Mouse (Mus musculus) lung, postnatal 0 days (tissue): ENCODE measurements at regions not wholly inside any gene's neighbourhood (a gene's known extent, or its start where the extent isn't known, plus 50 kb on each side); places are given as distances from the start of the nearest gene placed in this dataset.
A peak's percentile ranks its signal among the peaks of the same experiment; 100 is the strongest.

Experiments used
- ATAC-seq: fragments of 200-750 bp; cut with Nextera tagmentation; 2 replicates; pipeline ENCODE4 v1.8.0; 2017; ENCODE audit warnings: moderate library complexity
- DNase-seq: peaks from one replicate; pipeline ENCODE4 v3.0.0-alpha.2; 2016; ENCODE audit warnings: low spot score
- H3K27ac ChIP-seq: fragments of 300-500 bp; sonication (generic); 2 replicates; pipeline ENCODE4 v1.5.1; 2014; ENCODE audit warnings: antibody characterized with exemption, mild to moderate bottlenecking, low read length, mixed read lengths
- H3K27me3 ChIP-seq: fragments of 300-500 bp; sonication (generic); replicated peaks from 2 replicates; pipeline ENCODE4 v1.6.1; 2014; ENCODE audit warnings: low read length, mixed read lengths; ENCODE audit not compliant: insufficient read depth
- H3K36me3 ChIP-seq: fragments of 300-500 bp; sonication (generic); 2 replicates; pipeline ENCODE4 v1.6.1; 2014; ENCODE audit warnings: low read length, mixed read lengths; ENCODE audit not compliant: insufficient read depth
- H3K4me1 ChIP-seq: fragments of 300-500 bp; sonication (generic); 2 replicates; pipeline ENCODE4 v1.6.1; 2014; ENCODE audit warnings: antibody characterized with exemption, low read depth, low read length, mixed read lengths; ENCODE audit not compliant: insufficient read depth
- H3K4me2 ChIP-seq: fragments of 300-500 bp; sonication (generic); replicated peaks from 2 replicates; pipeline ENCODE4 v1.6.1; 2014; ENCODE audit warnings: low read depth, mild to moderate bottlenecking, low read length, moderate library complexity, mixed read lengths
- H3K4me3 ChIP-seq: fragments of 300-500 bp; sonication (generic); 2 replicates; pipeline ENCODE4 v1.5.1; 2014; ENCODE audit warnings: low read depth, low read length
- H3K9ac ChIP-seq: fragments of 300-500 bp; sonication (generic); replicated peaks from 2 replicates; pipeline ENCODE4 v1.6.1; 2014; ENCODE audit warnings: low read depth, mild to moderate bottlenecking
- H3K9me3 ChIP-seq: fragments of 300-500 bp; sonication (generic); 2 replicates; pipeline ENCODE4 v1.6.1; 2016; ENCODE audit warnings: low read length, mixed read lengths
- CTCF ChIP-seq: IDR thresholded peaks from 2 replicates; pipeline ENCODE4 v1.5.1; 2016; ENCODE audit warnings: antibody characterized with exemption, mild to moderate bottlenecking
- EP300 ChIP-seq: IDR thresholded peaks from 2 replicates; pipeline ENCODE4 v1.6.1; 2016; ENCODE audit warnings: antibody characterized with exemption, mild to moderate bottlenecking, control low read depth
- WGBS: fragments of 180-500 bp; shearing (Covaris S2); extraction: QIAGEN DNeasy Blood & Tissue Kit; methylation state at CpG from one replicate; pipeline ENCODE4 v1.1.7; 2014; 5-methylcytosine and 5-hydroxymethylcytosine counted together

DNA sequence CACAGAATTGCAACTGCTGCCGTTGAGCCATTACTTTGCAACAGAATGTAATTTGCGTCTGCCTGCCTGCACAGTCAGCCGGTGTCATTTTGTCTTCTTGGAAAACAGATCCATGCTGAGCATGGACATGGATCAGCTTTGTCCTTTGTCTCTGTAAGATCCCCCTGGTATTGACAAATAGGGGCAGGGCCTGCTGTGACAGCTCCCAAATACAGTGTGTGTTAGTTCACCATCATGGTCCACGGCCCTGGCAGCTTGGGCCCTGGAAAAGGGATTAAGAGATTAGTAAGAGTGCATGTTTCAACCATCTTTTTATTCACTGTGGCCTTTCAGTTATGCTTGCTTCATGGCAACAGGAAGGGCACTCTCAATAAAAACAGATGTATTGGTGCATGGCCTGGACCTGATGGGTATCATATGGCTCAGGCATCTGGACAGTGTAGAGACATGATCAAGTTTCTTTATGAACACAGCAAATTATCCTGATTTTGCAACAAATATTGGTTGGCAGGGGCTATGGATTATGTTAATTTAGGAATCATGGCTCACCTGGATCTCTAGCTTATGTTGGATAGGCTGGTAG is 83.2 kb upstream of the Bmper start:
- ATAC-seq, result no peak
- no peaks in the 10 kb centered on the region for H3K27me3 ChIP-seq
- no peak overlapping the region for H3K4me2 ChIP-seq
- DNase-seq, result no peak
- 81% methylated on average over 4 of the region's 4 CpGs for WGBS
- H3K4me1 ChIP-seq, result no peaks in the 10 kb centered on the region
- H3K36me3 ChIP-seq, result no peaks in the 10 kb centered on the region
- no peak overlapping the region for H3K4me3 ChIP-seq
- no peaks in the 10 kb centered on the region for H3K9me3 ChIP-seq
- H3K9ac ChIP-seq, result no peak overlapping the region
- H3K27ac ChIP-seq, result no peak overlapping the region
- TF ChIP-seq EP300, result no peak
- no peak for TF ChIP-seq CTCF

DNA sequence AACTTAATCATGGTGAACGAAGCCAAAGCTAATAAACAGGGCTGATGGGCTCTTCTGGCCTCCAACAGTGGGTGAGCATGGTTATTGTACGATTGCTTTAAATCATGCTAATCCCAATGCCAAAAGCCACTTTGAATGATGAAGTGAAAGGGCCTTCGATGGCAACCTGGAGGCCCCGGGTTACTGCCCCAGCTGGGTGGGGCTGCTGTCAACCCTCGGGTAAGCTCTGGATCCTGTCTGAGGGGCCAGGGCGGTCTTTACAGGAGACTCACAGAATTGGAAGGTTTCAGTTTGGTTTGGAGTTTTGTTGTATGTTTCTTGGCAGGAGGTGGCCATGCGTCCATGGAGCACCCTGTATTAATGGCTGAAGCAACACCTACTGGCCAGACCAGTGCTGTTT is 78.6 kb upstream of the Bmper start:
- Histone ChIP-seq H3K9me3 (no peaks in the 10 kb centered on the region), H3K9ac (no peak overlapping the region), H3K4me3 (no peak overlapping the region), H3K27ac (no peak overlapping the region), H3K27me3 (no peaks in the 10 kb centered on the region), H3K36me3 (no peaks in the 10 kb centered on the region), H3K4me1 (no peaks in the 10 kb centered on the region), H3K4me2 (no peak overlapping the region)
- DNase-seq, result no peak
- no peak for ATAC-seq
- TF ChIP-seq CTCF (no peak), EP300 (no peak)
- WGBS, result 75% methylated on average over 7 of the region's 7 CpGs

GRCm38 (mm10) chr9:23150338-23150737 is 72.5 kb upstream of the Bmper start:
- H3K27ac ChIP-seq, result no peak overlapping the region
- no peak overlapping the region for H3K9ac ChIP-seq
- no peaks in the 10 kb centered on the region for H3K27me3 ChIP-seq
- no peak for TF ChIP-seq CTCF
- no peak for TF ChIP-seq EP300
- H3K36me3 ChIP-seq, result no peaks in the 10 kb centered on the region
- ATAC-seq, result no peak
- no peak for DNase-seq
- no peaks in the 10 kb centered on the region for H3K4me1 ChIP-seq
- 65% methylated on average over 6 of the region's 6 CpGs for WGBS
- no peak overlapping the region for H3K4me2 ChIP-seq
- H3K9me3 ChIP-seq, result no peaks in the 10 kb centered on the region
- H3K4me3 ChIP-seq, result no peak overlapping the region

DNA sequence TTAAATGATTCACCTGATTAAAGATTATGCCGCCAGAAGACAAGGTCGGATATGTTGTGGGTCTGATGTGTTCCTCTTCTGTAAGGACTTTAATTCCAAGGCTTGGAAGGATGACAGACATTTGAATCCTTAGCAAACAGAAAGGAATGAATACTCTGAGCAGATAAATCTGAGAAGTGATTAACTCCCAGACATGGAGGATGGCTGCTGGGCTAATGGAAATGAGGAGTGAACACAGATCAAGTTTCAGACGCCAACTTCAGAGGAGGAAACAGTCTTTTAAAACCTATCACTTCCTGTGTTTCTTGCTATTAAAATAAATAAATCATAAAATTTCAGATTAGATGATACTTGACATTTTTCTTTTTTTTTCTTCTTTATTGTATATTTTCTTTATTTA is 72.0 kb upstream of the Bmper start:
- no peak overlapping the region for H3K4me2 ChIP-seq
- no peak overlapping the region for H3K4me3 ChIP-seq
- 42% methylated on average over 3 of the region's 3 CpGs for WGBS
- TF ChIP-seq CTCF (no peak), EP300 (no peak)
- no peak for ATAC-seq
- DNase-seq, result no peak
- H3K4me1 ChIP-seq, result no peaks in the 10 kb centered on the region
- no peaks in the 10 kb centered on the region for H3K9me3 ChIP-seq
- H3K36me3 ChIP-seq, result no peaks in the 10 kb centered on the region
- no peak overlapping the region for H3K9ac ChIP-seq
- H3K27ac ChIP-seq, result no peak overlapping the region
- no peaks in the 10 kb centered on the region for H3K27me3 ChIP-seq

GRCm38 (mm10) chr9:23151953-23152490 is 70.9 kb upstream of the Bmper start:
- DNase-seq, result peak; percentile 16
- Histone ChIP-seq H3K27ac (no peak overlapping the region), H3K27me3 (no peaks in the 10 kb centered on the region), H3K9ac (no peak overlapping the region), H3K36me3 (no peaks in the 10 kb centered on the region), H3K4me3 (no peak overlapping the region), H3K4me1 (no peaks in the 10 kb centered on the region), H3K9me3 (no peaks in the 10 kb centered on the region), H3K4me2 (no peak overlapping the region)
- TF ChIP-seq EP300, result no peak
- TF ChIP-seq CTCF, result no peak
- 55% methylated on average over 1 of the region's 1 CpGs for WGBS
- ATAC-seq, result no peak

DNA sequence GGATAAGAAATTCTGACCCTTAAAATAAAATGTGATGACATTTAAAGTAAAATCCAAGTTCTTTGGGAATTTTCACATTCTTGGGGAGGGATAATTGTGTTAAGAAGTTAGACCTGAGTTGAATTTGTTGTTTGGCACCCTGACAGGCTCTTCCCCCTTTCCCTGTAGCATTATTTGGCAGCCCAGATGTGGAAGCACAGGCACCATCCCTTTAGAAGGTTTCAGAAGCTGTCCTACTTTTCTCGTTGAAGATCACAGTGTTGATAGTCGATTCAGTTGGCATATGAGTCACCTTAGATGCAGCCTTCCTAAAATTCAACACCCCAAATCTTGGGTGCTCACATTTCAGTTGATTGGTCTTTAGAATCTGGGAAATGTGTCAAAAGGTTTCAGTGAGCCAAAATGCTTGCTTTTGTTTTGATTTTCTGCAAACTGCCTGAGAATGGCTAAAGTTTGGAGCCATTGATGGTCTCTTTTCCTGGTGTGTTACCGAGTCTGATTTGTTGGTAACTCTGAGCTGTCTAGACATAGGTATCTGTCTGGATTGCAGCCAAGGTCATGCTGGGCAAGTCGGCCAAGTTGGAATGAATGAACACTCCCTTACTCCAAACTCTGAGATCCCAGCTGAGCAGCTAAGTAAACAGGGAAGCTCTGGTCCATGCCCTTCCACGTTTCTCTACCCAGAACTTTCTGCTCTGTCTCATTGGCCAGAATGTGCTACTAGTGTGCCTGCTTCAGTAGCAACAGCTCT is 65.9 kb upstream of the Bmper start:
- Histone ChIP-seq H3K27me3 (no peaks in the 10 kb centered on the region), H3K36me3 (no peaks in the 10 kb centered on the region), H3K4me1 (no peaks in the 10 kb centered on the region), H3K4me2 (no peak overlapping the region), H3K9me3 (no peaks in the 10 kb centered on the region), H3K9ac (no peak overlapping the region), H3K27ac (no peak overlapping the region), H3K4me3 (no peak overlapping the region)
- no peak for ATAC-seq
- no peak for DNase-seq
- TF ChIP-seq CTCF (no peak), EP300 (no peak)
- WGBS, result 31% methylated on average over 5 of the region's 5 CpGs
